Mouse (Mus musculus) embryonic facial prominence, embryonic 11.5 days (tissue): ENCODE measurements around the gene Nphp4. TPM values are rescaled to one million over a fixed set of nuclear protein-coding genes. Genes with fewer than 3 reads are reported as not detected.

Experiments
- ATAC-seq: fragments of 200-750 bp; cut with Nextera tagmentation; replicated peaks from 2 replicates; pipeline ENCODE4 v1.8.0; 2017; ENCODE audit warnings: low read depth; ENCODE audit not compliant: insufficient number of reproducible peaks, low FRiP score, low TSS enrichment
- DNase-seq: peaks from one replicate; pipeline ENCODE4 v3.0.0-alpha.2; 2015; ENCODE audit warnings: low spot score
- H3K27ac ChIP-seq: fragments of 300-500 bp; sonication (generic); replicated peaks from 2 replicates; pipeline ENCODE4 v1.5.1; 2014; ENCODE audit warnings: mild to moderate bottlenecking, low read depth, low read length, control low read depth
- H3K27me3 ChIP-seq: fragments of 300-500 bp; sonication (generic); 2 replicates; pipeline ENCODE4 v1.6.1; 2014; ENCODE audit warnings: mild to moderate bottlenecking, low read length, moderate library complexity, mixed read lengths; ENCODE audit not compliant: control insufficient read depth, insufficient read depth
- H3K36me3 ChIP-seq: fragments of 300-500 bp; sonication (generic); replicated peaks from 2 replicates; pipeline ENCODE4 v1.6.1; 2014; ENCODE audit warnings: low read depth, mild to moderate bottlenecking, low read length, moderate library complexity, mixed read lengths; ENCODE audit not compliant: control insufficient read depth, insufficient read depth
- H3K4me1 ChIP-seq: fragments of 300-500 bp; sonication (generic); 2 replicates; pipeline ENCODE4 v1.6.1; 2014; ENCODE audit warnings: low read length, mixed read lengths; ENCODE audit not compliant: control insufficient read depth, insufficient read depth
- H3K4me2 ChIP-seq: fragments of 300-500 bp; sonication (generic); 2 replicates; pipeline ENCODE4 v1.6.1; 2014; ENCODE audit warnings: low read depth, mild to moderate bottlenecking, control low read depth, low read length, moderate library complexity
- H3K4me3 ChIP-seq: fragments of 300-500 bp; sonication (generic); 2 replicates; pipeline ENCODE4 v1.5.1; 2014; ENCODE audit warnings: low read depth, low read length, control low read depth
- H3K9ac ChIP-seq: fragments of 300-500 bp; sonication (generic); replicated peaks from 2 replicates; pipeline ENCODE4 v1.6.1; 2014; ENCODE audit warnings: mild to moderate bottlenecking, control low read depth, low read length
- H3K9me3 ChIP-seq: fragments of 300-500 bp; sonication (generic); replicated peaks from 2 replicates; pipeline ENCODE4 v1.6.1; 2016; ENCODE audit warnings: mild to moderate bottlenecking, low read length, inconsistent platforms, mixed read lengths; ENCODE audit not compliant: control insufficient read depth
- WGBS: fragments of 180-500 bp; shearing (Covaris S2); extraction: QIAGEN DNeasy Blood & Tissue Kit; methylation state at CpG from one replicate; pipeline ENCODE4 v1.1.7; 2014; 5-methylcytosine and 5-hydroxymethylcytosine counted together
- polyA plus RNA-seq: library from polyadenylated mRNA; unstranded; fragments of >200 nt; fragmentation: Nextera tagmentation; extraction: Ambion mirVana; gene quantifications from 2 replicates; pipeline ENCODE4 v1.2.1, GENCODE M21; 2014

The Nphp4 gene
- polyA plus RNA-seq, 1 experiment from 2014 or later, result 2.2 TPM

DNA sequence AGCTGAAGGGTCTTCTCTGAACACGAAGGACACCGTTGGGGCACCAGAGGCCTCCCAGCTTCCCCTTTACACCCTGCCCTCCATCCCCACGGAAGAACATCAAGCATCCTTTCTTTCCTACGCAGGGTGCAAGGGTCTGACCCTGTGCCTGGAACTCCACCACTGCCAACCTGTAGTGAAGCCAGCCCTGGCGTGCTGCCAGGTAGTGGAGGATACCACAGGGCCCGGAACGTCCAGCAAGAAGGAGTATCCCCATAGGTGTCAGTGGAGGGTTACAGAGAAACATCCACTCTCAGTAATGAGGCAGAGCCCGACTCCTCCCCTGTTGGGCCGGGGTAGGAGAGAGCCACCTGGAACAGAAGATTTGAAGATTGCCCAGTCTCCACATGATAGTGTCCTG lies 133.5 kb downstream of the Nphp4 start:
- Histone ChIP-seq H3K4me3 (no peak overlapping the region), H3K27me3 (no peaks in the 10 kb centered on the region), H3K4me2 (no peak overlapping the region), H3K27ac (no peak overlapping the region), H3K9ac (no peak overlapping the region), H3K4me1 (no peaks in the 10 kb centered on the region), H3K9me3 (no peaks in the 10 kb centered on the region), H3K36me3 (no peaks in the 10 kb centered on the region)
- WGBS, result 78% methylated on average over 9 of the region's 9 CpGs
- ATAC-seq (no peak), DNase-seq (no peak)

Other genes with a start within 250 kb of the Nphp4 start
- 4.3 and 5.9 TPM in 2 replicates for gene Gpr153, start 202.5 kb upstream of the Nphp4 start, polyA plus RNA-seq
- 0.32 and 0.65 TPM in 2 replicates for gene Hes3, start 185.0 kb upstream of the Nphp4 start, polyA plus RNA-seq
- gene Icmt, start 179.5 kb upstream of the Nphp4 start, polyA plus RNA-seq, result 23.4 and 24.8 TPM in 2 replicates
- gene Rnf207, start 157.7 kb upstream of the Nphp4 start, polyA plus RNA-seq, result 0.41 and 1.0 TPM in 2 replicates
- gene Rpl22, start 151.0 kb upstream of the Nphp4 start, polyA plus RNA-seq, result 404 and 441 TPM in 2 replicates
- 0.14 TPM in 2 replicates for gene Chd5, start 138.1 kb upstream of the Nphp4 start, polyA plus RNA-seq
- gene Kcnab2, start 1.2 kb downstream of the Nphp4 start, polyA plus RNA-seq, result 5.4 and 5.9 TPM in 2 replicates